Mouse (Mus musculus) forebrain, embryonic 13.5 days (tissue): Measurements from ENCODE around the gene Fam240a. TPM values are rescaled to one million over a fixed set of nuclear protein-coding genes. Genes with fewer than 3 reads are reported as not detected.

Experiments
- ATAC-seq: fragments of 200-750 bp; cut with Nextera tagmentation; 2 replicates; pipeline ENCODE4 v1.8.0; 2017
- H3K27ac ChIP-seq: fragments of 300-500 bp; sonication (generic); 2 replicates; pipeline ENCODE4 v1.5.1; 2015; ENCODE audit warnings: inconsistent platforms, mild to moderate bottlenecking, moderate library complexity
- H3K27me3 ChIP-seq: fragments of 300-500 bp; sonication (generic); 2 replicates; pipeline ENCODE4 v1.6.1; 2015; ENCODE audit warnings: mild to moderate bottlenecking, inconsistent platforms
- H3K36me3 ChIP-seq: fragments of 300-500 bp; sonication (generic); 2 replicates; pipeline ENCODE4 v1.6.1; 2015; ENCODE audit warnings: mild to moderate bottlenecking, inconsistent platforms; ENCODE audit not compliant: poor library complexity, severe bottlenecking
- H3K4me1 ChIP-seq: fragments of 300-500 bp; sonication (generic); 2 replicates; pipeline ENCODE4 v1.6.1; 2015; ENCODE audit warnings: inconsistent platforms
- H3K4me2 ChIP-seq: fragments of 300-500 bp; sonication (generic); 2 replicates; pipeline ENCODE4 v1.6.1; 2015; ENCODE audit warnings: inconsistent platforms, mild to moderate bottlenecking, moderate library complexity
- H3K4me3 ChIP-seq: fragments of 300-500 bp; sonication (generic); 2 replicates; pipeline ENCODE4 v1.5.1; 2015; ENCODE audit warnings: mild to moderate bottlenecking, inconsistent platforms
- H3K9ac ChIP-seq: fragments of 300-500 bp; sonication (generic); 2 replicates; pipeline ENCODE4 v1.6.1; 2015; ENCODE audit warnings: mild to moderate bottlenecking, inconsistent platforms
- H3K9me3 ChIP-seq: fragments of 300-500 bp; sonication (generic); replicated peaks from 2 replicates; pipeline ENCODE4 v1.6.1; 2016; ENCODE audit warnings: inconsistent platforms
- WGBS: fragments of 180-500 bp; shearing (Covaris S2); methylation state at CpG from one replicate; pipeline ENCODE4 v1.1.7; 2015; 5-methylcytosine and 5-hydroxymethylcytosine counted together
- polyA plus RNA-seq: library from polyadenylated mRNA; unstranded; fragments of >200 nt; fragmentation: Nextera tagmentation; extraction: Ambion mirVana; gene quantifications from 2 replicates; pipeline ENCODE4 v1.2.1, GENCODE M21; 2015

The Fam240a gene
- polyA plus RNA-seq, result not detected in 2 replicates

DNA sequence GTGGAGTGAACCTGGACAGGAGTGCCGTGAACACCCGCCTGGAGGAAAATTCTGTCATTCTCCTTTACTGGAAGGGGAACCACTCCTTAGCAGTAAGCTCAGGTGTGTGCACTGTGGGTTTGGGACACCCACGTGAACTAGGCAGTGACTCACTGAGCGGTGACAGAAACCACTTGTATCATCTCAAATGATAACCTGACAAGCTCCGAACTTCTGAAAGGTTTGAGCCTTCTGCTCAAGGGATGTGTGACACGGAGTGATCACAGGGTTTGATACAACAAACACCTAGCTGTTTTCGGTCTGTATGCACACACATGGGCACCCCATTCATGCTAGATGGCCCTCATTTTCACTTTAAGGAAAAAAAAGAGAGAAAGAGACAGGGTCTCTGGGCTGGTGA, at the start of gene Fam240a:
Fam240a (minus strand) TSS at position 76 of the 400 bp plus-strand sequence.
- no peak within 1 kb of the TSS for H3K27ac ChIP-seq
- ATAC-seq, result no peak
- WGBS, result 90% methylated on average over 7 of the region's 7 CpGs

DNA sequence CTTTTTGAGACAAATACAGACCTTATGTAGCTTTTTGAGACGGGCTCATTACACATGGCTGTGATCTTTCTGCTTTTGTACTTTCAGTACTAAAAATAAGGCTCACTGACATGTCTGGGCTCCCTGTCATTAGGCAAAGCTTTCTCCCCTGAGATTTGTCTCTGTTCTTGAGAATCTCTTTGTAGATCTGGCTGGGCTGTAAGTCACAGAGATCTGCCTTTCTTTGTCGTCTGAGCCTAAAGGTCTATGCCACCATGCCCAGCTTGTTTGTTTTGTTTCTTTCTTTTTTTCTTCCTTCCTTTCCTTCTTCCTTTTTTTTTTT, 49.2 kb upstream of the Fam240a start:
- 87% methylated on average over 2 of the region's 2 CpGs for WGBS
- H3K4me2 ChIP-seq, result no peak overlapping the region
- no peak overlapping the region for H3K9ac ChIP-seq
- no peaks in the 10 kb centered on the region for H3K36me3 ChIP-seq
- H3K4me1 ChIP-seq, result no peaks in the 10 kb centered on the region
- no peak for ATAC-seq
- no peaks in the 10 kb centered on the region for H3K27me3 ChIP-seq
- H3K9me3 ChIP-seq, result no peaks in the 10 kb centered on the region
- H3K27ac ChIP-seq, result no peak overlapping the region
- no peak overlapping the region for H3K4me3 ChIP-seq

More for the DNA sequence above, at the start of gene Fam240a:
- Histone ChIP-seq H3K4me3 (no peak within 1 kb of the TSS), H3K9ac (no peak within 1 kb of the TSS), H3K9me3 (no peaks in the 10 kb centered on the region), H3K27me3 (no peaks in the 10 kb centered on the region), H3K4me1 (no peaks in the 10 kb centered on the region), H3K4me2 (no peak within 1 kb of the TSS), H3K36me3 (no peaks in the 10 kb centered on the region)

DNA sequence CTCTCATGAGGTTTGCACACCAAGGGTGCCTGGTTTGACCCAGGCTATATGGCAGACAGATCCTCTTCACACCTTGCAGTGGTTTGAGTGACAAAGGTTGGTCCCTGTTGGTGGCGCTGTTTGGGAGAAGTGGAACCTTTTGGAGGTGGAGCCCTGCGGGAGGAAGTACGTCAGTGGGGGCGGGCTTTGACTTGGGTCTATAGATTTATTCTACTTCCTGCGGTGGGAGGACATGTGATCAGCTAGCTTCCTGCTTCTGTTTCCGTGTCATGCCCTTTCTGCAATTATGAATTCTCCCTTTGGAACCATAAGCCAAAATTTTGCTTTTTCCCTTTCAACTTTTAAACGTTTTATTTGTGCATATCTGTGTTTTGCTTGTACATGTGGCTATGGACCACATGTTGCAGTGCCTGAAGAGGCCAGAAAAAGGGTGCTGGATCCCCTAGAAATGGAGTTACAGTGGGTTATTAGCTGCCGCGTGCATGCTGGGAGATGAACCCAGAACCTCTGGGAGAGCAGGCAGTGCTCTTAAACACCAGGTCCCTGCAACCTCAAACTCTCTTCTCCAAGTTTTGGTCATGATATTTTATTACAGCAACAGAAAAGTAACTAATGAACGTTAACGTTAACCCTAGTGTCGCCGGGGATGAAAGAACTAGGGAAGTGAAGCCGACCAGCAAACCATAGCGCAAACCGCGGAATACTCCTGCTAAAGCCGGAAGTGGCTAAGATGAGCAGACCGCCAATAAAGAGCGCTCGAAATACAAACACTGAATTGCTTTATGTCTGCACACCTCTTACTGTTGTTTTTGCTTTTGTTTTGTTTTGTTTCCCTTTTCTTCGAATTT, 48.6 kb upstream of the Fam240a start:
- Histone ChIP-seq H3K4me3 (no peak overlapping the region), H3K27ac (no peak overlapping the region), H3K4me1 (no peaks in the 10 kb centered on the region), H3K27me3 (no peaks in the 10 kb centered on the region), H3K36me3 (no peaks in the 10 kb centered on the region), H3K9ac (no peak overlapping the region), H3K4me2 (no peak overlapping the region), H3K9me3 (no peaks in the 10 kb centered on the region)
- ATAC-seq, result no peak
- 90% methylated on average over 22 of the region's 22 CpGs for WGBS

DNA sequence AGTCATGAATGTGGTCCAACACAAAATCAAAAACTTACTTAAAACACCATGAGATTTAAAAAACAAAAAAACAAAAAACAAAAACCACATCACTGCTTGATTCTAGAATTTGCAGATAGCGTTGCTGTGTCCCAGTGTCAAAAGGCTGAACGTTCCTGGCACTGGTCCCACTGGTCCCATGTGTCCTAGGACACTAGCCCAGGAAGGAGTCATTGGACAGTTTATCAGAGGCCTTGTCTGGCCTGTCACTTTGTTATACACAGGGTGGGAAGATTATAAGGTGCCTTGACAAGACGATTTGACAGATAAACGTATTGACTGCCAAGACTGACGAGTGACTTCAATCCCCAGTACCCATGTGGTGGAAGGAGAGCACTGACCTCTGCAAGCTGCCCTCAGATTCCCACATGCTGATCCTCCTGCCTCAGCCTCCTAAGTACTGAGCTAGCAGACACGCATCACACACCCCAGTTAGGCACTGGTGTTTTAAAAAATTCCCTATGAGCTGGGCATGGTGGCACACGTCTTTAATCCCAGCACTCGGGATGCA, 47.0 kb upstream of the Fam240a start:
- H3K4me3 ChIP-seq, result no peak overlapping the region
- H3K9ac ChIP-seq, result no peak overlapping the region
- no peaks in the 10 kb centered on the region for H3K36me3 ChIP-seq
- no peak overlapping the region for H3K27ac ChIP-seq
- no peaks in the 10 kb centered on the region for H3K9me3 ChIP-seq
- H3K4me1 ChIP-seq, result no peaks in the 10 kb centered on the region
- ATAC-seq, result no peak
- WGBS, result 93% methylated on average over 8 of the region's 8 CpGs
- H3K4me2 ChIP-seq, result no peak overlapping the region
- no peaks in the 10 kb centered on the region for H3K27me3 ChIP-seq

DNA sequence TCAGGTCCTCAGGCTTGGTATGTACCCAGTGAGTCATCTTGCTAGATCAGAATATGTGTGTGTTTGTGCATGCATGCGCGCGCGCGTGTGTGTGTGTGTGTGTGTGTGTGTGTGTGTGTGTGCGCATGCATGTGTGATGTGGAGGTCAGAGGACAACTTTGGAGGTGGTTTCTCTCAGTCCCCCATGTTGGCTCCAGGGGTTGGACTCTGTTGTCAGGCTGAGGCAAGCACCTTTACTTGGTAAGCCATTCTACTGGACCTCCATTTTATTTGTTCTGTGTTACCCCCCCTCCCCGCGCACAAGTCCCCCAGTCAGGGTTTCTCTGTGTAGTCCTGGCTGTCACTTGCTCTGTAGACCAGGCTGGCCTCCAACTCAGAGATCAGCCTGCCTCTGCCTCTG, 44.7 kb upstream of the Fam240a start:
- no peaks in the 10 kb centered on the region for H3K9me3 ChIP-seq
- H3K36me3 ChIP-seq, result no peaks in the 10 kb centered on the region
- H3K4me2 ChIP-seq, result no peak overlapping the region
- no peak overlapping the region for H3K27ac ChIP-seq
- H3K9ac ChIP-seq, result no peak overlapping the region
- no peaks in the 10 kb centered on the region for H3K4me1 ChIP-seq
- no peak for ATAC-seq
- whole genome bisulfite sequencing, result 98% methylated on average over 8 of the region's 8 CpGs
- H3K27me3 ChIP-seq, result no peaks in the 10 kb centered on the region
- no peak overlapping the region for H3K4me3 ChIP-seq

DNA sequence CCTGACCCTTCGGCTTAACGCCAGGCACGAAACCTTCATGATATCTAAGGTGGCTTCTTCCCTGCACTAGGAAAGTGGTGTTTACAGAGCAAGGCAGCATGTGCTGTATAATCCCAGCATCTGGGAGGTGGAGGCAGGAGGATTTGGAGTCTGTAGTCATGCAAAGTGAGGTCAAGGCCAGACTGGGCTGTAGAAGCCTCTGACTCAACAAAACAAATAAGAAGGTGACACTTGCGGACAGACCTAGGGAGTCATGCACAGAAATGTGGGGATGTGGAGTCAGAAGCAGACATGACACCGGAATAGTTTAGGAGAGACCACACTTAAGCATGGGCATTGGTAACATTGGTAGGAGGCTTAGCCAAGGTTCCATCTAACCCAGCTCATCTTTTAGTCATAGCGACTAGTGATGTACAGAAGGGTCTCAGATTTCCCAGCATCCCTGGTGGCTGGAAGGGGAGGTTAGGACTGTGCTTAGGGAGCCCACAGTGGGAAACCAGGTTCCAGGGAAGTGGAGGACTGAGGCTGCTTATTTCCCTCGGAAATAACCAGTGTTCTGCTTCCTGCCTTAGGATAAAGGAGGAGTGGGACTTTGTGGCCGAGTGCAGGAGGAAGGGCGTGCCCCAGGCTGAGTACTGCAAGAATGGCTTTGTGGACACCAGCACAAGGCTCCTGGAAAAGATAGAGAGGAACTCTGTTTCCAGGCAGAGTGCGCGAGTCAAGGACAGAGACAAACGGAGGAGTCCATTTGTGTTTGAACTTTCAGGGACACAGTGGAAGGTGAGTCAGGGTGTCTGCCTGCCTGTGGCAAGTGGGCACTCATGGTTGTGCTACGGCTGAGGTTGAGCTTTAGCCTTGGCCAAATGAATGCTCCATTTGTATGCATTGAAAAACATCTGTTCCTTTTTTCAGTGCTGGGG, 43.8 kb upstream of the Fam240a start:
- Histone ChIP-seq H3K27ac (no peak overlapping the region), H3K4me2 (no peak overlapping the region), H3K27me3 (peaks cover 4% of the 10 kb centered on the region), H3K4me1 (no peaks in the 10 kb centered on the region), H3K4me3 (no peak overlapping the region), H3K36me3 (no peaks in the 10 kb centered on the region), H3K9ac (no peak overlapping the region), H3K9me3 (no peaks in the 10 kb centered on the region)
- no peak for ATAC-seq
- 87% methylated on average over 13 of the region's 13 CpGs for WGBS

DNA sequence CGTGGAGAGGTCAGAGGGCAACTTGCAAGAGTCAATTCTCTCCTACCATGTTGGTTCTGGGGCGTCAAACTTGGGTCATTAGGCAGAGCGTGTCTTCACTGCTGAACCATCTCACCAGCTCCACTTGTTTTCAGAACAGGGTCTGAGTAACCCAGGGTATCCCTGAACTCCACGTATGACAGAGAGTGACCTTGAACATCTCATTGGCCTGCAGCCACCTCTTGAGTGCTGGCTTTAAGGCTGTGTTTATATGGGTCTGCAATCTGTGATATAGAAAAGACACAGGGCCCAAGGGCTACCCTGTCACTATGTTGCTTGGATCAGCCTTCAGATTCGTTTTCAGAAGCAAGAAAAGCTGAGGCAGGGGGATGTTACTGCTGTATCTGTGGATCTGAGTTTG, 43.0 kb upstream of the Fam240a start:
- H3K4me2 ChIP-seq, result no peak overlapping the region
- no peaks in the 10 kb centered on the region for H3K36me3 ChIP-seq
- no peaks in the 10 kb centered on the region for H3K9me3 ChIP-seq
- peaks cover 12% of the 10 kb centered on the region for H3K27me3 ChIP-seq
- no peak overlapping the region for H3K9ac ChIP-seq
- WGBS, result 88% methylated on average over 5 of the region's 5 CpGs
- 0 out of 2 replicates have a peak, but pooled peaks cover under 1% of the 10 kb centered on the region for H3K4me1 ChIP-seq
- no peak overlapping the region for H3K27ac ChIP-seq
- no peak overlapping the region for H3K4me3 ChIP-seq
- no peak for ATAC-seq

DNA sequence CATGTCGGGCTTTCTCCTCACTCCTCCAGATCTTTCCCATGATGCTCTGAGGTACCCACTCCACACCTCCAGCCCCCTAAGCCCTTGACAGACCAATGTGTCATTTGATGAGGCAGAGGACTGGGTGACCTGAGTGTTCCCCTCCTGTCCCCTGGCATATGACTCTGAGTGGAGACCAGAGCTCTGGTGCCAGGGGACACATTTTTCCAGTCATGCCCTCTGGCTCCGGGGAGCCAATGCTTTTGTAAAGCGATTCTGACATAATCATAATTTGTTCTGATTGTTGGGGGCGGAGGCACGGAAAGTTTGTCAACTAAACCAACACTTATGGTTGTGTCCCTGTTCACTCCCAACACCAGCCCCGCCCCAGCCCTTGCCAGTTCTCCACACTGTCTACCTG, 39.3 kb upstream of the Fam240a start:
- WGBS, result 90% methylated on average over 6 of the region's 6 CpGs
- Histone ChIP-seq H3K27ac (no peak overlapping the region), H3K9me3 (no peaks in the 10 kb centered on the region), H3K4me2 (no peak overlapping the region), H3K4me1 (0 out of 2 replicates have a peak, but pooled peaks cover 6% of the 10 kb centered on the region), H3K4me3 (no peak overlapping the region), H3K27me3 (peaks cover 21% of the 10 kb centered on the region), H3K36me3 (no peaks in the 10 kb centered on the region), H3K9ac (no peak overlapping the region)
- no peak for ATAC-seq

DNA sequence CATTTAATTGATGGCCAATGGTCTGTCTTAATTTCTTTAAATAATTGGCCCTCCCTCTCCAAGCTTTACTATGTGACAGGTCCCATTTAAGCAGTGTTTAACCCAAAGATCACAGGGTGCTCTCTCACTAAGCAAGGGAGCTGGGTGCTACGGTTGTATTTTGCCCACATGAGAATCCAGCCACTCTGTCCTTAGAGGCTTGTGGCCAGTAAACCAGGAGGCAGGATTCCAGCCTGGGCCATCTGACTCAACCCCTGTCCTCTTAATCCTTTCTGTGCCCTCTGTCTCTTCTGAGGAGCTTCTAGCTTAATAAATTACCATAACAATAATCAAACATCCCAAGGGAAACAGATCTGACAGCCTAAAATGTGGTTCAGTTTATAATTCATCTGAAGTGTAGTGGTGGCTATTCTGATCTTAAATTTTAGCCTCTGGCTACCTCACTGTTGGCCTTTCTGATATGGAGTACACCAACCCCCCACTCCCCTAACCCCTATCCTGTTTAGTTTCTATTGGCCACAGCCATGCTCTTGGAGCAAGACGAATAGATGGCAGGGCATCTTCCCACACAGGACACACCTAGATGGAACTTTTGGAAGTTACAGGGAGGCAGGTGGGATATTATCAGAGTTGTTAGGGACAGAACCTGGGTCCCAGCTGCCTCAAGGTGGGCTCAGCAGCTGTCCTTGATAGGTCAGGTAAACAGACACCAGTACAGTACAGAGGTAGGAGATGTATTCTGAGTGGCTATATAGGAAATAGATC, 38.2 kb upstream of the Fam240a start:
- H3K4me1 ChIP-seq, result 0 out of 2 replicates have a peak, but pooled peaks cover 6% of the 10 kb centered on the region
- H3K9ac ChIP-seq, result no peak overlapping the region
- 51% methylated on average over 2 of the region's 2 CpGs for WGBS
- peak overlapping the region; percentile 80; the same call in 1 of the 2 replicates for H3K4me2 ChIP-seq
- H3K4me3 ChIP-seq, result no peak overlapping the region
- no peak overlapping the region for H3K27ac ChIP-seq
- H3K9me3 ChIP-seq, result no peaks in the 10 kb centered on the region
- peaks cover 21% of the 10 kb centered on the region for H3K27me3 ChIP-seq
- H3K36me3 ChIP-seq, result no peaks in the 10 kb centered on the region
- no peak for ATAC-seq

DNA sequence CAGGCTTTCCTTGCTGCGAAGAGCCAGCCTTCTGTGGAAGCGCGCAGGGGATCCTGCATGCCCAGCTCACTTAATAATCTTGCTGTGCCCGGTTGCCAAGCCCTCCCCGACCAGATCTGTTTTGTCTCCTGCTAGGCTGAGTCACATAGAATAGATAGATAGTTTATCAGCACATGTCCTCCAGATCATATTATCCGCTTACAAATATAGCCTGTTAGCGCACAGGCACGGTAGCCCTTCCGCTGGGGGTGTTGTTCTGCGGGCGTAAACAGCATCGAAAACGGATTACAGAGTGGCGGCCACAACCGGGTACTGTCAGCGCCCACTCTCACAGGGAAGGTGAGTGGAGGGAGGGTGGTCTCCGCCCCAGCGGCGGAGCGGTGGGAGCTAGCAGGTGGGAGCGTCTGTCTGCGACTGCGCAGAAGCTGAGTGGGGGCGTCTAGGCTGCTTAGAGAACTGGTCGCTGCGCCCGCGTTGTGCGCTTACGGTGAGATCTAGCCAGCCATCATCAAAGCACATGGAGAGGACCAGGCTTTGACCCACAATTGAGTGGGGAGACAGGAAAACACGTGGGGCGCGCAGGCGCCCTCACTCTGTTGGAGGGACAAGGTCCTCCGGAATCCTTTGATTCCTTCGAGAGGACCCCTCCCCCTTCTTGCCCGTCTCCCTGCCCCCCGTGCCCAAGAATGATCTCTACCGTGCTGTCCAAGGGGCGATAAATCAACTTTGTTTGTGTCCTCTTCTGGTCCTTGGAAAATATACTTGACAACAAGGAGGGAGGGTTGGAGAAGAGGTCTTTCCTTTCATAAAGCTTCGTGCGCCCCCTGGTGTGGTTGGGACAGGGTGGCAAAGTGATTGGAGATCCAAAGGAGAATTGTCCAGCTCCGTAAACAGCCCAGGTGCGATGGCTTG, 37.1 kb upstream of the Fam240a start:
- peak overlapping the region; percentile 63 for H3K27ac ChIP-seq
- 0 out of 2 replicates have a peak, but pooled peaks cover 6% of the 10 kb centered on the region for H3K4me1 ChIP-seq
- peaks cover 21% of the 10 kb centered on the region for H3K27me3 ChIP-seq
- peak overlapping the region; percentile 67 for H3K9ac ChIP-seq
- H3K4me2 ChIP-seq, result peak overlapping the region; percentile 80
- H3K4me3 ChIP-seq, result peak overlapping the region; percentile 57
- peak; percentile 87 for ATAC-seq
- WGBS, result 1% methylated on average over 44 of the region's 44 CpGs
- H3K9me3 ChIP-seq, result no peaks in the 10 kb centered on the region
- no peaks in the 10 kb centered on the region for H3K36me3 ChIP-seq
